Mouse (Mus musculus) CH12.LX (cell line): ENCODE measurements at regions not wholly inside any gene's neighbourhood (a gene's known extent, or its start where the extent isn't known, plus 50 kb on each side); places are given as distances from the start of the nearest gene placed in this dataset.

Experiments
- DNase-seq: peaks from one replicate; pipeline ENCODE4 v3.0.0-alpha.2; 2013; ENCODE audit errors: extremely low read depth
- H3K27ac ChIP-seq: 2 replicates; pipeline ENCODE4 v1.5.1; 2012; ENCODE audit warnings: low read depth, mild to moderate bottlenecking, control low read depth, moderate library complexity; ENCODE audit not compliant: insufficient read depth
- H3K27me3 ChIP-seq: replicated peaks from 2 replicates; pipeline ENCODE3; 2012; ENCODE audit warnings: inconsistent platforms
- H3K36me3 ChIP-seq, 2 experiments: replicated peaks in 1 of 2; 2 replicates each; pipeline versions ENCODE3 to v1.6.1; 2012; ENCODE audit warnings: inconsistent platforms in 1 of 2, low read length in 1 of 2, mild to moderate bottlenecking in 1 of 2, mixed read lengths in 1 of 2, moderate library complexity in 1 of 2; ENCODE audit not compliant: control insufficient read depth in 1 of 2, insufficient read depth in 1 of 2
- H3K4me1 ChIP-seq, 2 experiments: 2 replicates each; pipeline ENCODE4 v1.6.1; 2012; ENCODE audit warnings: inconsistent platforms in 1 of 2, moderate library complexity in 1 of 2; ENCODE audit not compliant: insufficient read depth in 2 of 2, control insufficient read depth in 1 of 2
- H3K4me2 ChIP-seq: 2 replicates; pipeline ENCODE4 v1.6.1; 2012; ENCODE audit warnings: low read depth, mild to moderate bottlenecking, control low read depth; ENCODE audit not compliant: poor library complexity, insufficient read depth, severe bottlenecking
- H3K4me3 ChIP-seq, 3 experiments: fragments of 150-350 bp in 1 of 3; sonication (generic) in 1 of 3; replicated peaks in 1 of 3; 2 replicates each; pipeline versions ENCODE3 to v1.5.1; 2011 to 2012; ENCODE audit warnings: low read depth in 2 of 3, low read length in 2 of 3, mild to moderate bottlenecking in 2 of 3, moderate library complexity in 2 of 3, control low read depth in 1 of 3, improper control_type of control experiment in 1 of 3, inconsistent platforms in 1 of 3, mixed read lengths in 1 of 3; ENCODE audit not compliant: poor library complexity in 1 of 3
- H3K79me2 ChIP-seq: replicated peaks from 2 replicates; pipeline ENCODE4 v1.6.1; 2012; ENCODE audit warnings: mild to moderate bottlenecking, moderate library complexity; ENCODE audit not compliant: control insufficient read depth, poor library complexity, insufficient read depth, severe bottlenecking; ENCODE audit errors: extremely low read depth
- H3K9ac ChIP-seq: 2 replicates; pipeline ENCODE4 v1.6.1; 2012; ENCODE audit warnings: low read depth, mild to moderate bottlenecking, control low read depth, moderate library complexity; ENCODE audit not compliant: insufficient read depth
- H3K9me3 ChIP-seq: replicated peaks from 2 replicates; pipeline ENCODE3; 2012; ENCODE audit warnings: low read length, inconsistent platforms, mixed read lengths
- BHLHE40 ChIP-seq: IDR thresholded peaks from 2 replicates; pipeline ENCODE4 v1.6.1; 2011; ENCODE audit warnings: mild to moderate bottlenecking, low read depth, low read length, improper control_type of control experiment
- CHD1 ChIP-seq: IDR thresholded peaks from 2 replicates; pipeline ENCODE4 v1.6.1; 2012; ENCODE audit warnings: low read depth, low read length, improper control_type of control experiment, inconsistent platforms
- CHD2 ChIP-seq: IDR thresholded peaks from 2 replicates; pipeline ENCODE4 v1.6.1; 2011; ENCODE audit warnings: low read length, improper control_type of control experiment
- CTCF ChIP-seq, 2 experiments: IDR thresholded peaks in 1 of 2; conservative IDR thresholded peaks in 1 of 2; 2 replicates each; pipeline ENCODE4 v1.5.1; 2011 to 2012; ENCODE audit warnings: low read depth in 2 of 2, low read length in 2 of 2, improper control_type of control experiment in 1 of 2, inconsistent platforms in 1 of 2, mild to moderate bottlenecking in 1 of 2, moderate library complexity in 1 of 2
- ETS1 ChIP-seq: conservative IDR thresholded peaks from 2 replicates; pipeline ENCODE4 v1.6.1; 2012; ENCODE audit warnings: low read depth, mild to moderate bottlenecking, inconsistent platforms, low read length, improper control_type of control experiment, moderate library complexity
- HCFC1 ChIP-seq: IDR thresholded peaks from 2 replicates; pipeline ENCODE4 v1.6.1; 2012; ENCODE audit warnings: low read depth, mild to moderate bottlenecking, inconsistent platforms, low read length, improper control_type of control experiment
- IRF4 ChIP-seq: IDR thresholded peaks from 2 replicates; pipeline ENCODE4 v1.6.1; 2014; ENCODE audit warnings: low read depth, mild to moderate bottlenecking, inconsistent platforms, low read length, improper control_type of control experiment
- JUN ChIP-seq: IDR thresholded peaks from 2 replicates; pipeline ENCODE4 v1.6.1; 2011; ENCODE audit warnings: low read depth, mild to moderate bottlenecking, low read length, improper control_type of control experiment, moderate library complexity; ENCODE audit not compliant: insufficient read depth
- JUND ChIP-seq: conservative IDR thresholded peaks from 2 replicates; pipeline ENCODE4 v1.6.1; 2011; ENCODE audit warnings: low read depth, low read length, improper control_type of control experiment
- MAFK ChIP-seq: IDR thresholded peaks from 2 replicates; pipeline ENCODE4 v1.6.1; 2011; ENCODE audit warnings: low read length, improper control_type of control experiment; ENCODE audit not compliant: insufficient replicate concordance
- MAX ChIP-seq: IDR thresholded peaks from 2 replicates; pipeline ENCODE4 v1.6.1; 2011; ENCODE audit warnings: low read length, improper control_type of control experiment
- MAZ ChIP-seq: IDR thresholded peaks from 2 replicates; pipeline ENCODE4 v1.6.1; 2012; ENCODE audit warnings: low read depth, mild to moderate bottlenecking, inconsistent platforms, low read length, improper control_type of control experiment, moderate library complexity
- MEF2A ChIP-seq: IDR thresholded peaks from 2 replicates; pipeline ENCODE4 v1.6.1; 2014; ENCODE audit warnings: low read depth, mild to moderate bottlenecking, inconsistent platforms, low read length, improper control_type of control experiment, borderline replicate concordance
- MXI1 ChIP-seq: IDR thresholded peaks from 2 replicates; pipeline ENCODE4 v1.6.1; 2011; ENCODE audit warnings: mild to moderate bottlenecking, low read depth, low read length, improper control_type of control experiment
- MYC ChIP-seq: IDR thresholded peaks from 2 replicates; pipeline ENCODE4 v1.6.1; 2011; ENCODE audit warnings: low read depth, mild to moderate bottlenecking, improper control_type of control experiment, low read length
- NELFE ChIP-seq: IDR thresholded peaks from 2 replicates; pipeline ENCODE4 v1.6.1; 2011; ENCODE audit warnings: low read depth, low read length, improper control_type of control experiment
- NRF1 ChIP-seq: IDR thresholded peaks from 2 replicates; pipeline ENCODE4 v1.6.1; 2014; ENCODE audit warnings: low read depth, mild to moderate bottlenecking, inconsistent platforms, low read length, improper control_type of control experiment, moderate library complexity
- PAX5 ChIP-seq: IDR thresholded peaks from 2 replicates; pipeline ENCODE4 v1.6.1; 2012; ENCODE audit warnings: low read length, inconsistent platforms, mixed read lengths
- POLR2A ChIP-seq: IDR thresholded peaks from 2 replicates; pipeline ENCODE4 v1.6.1; 2011; ENCODE audit warnings: low read depth, mild to moderate bottlenecking, improper control_type of control experiment, low read length
- POLR2AphosphoS2 ChIP-seq: IDR thresholded peaks from 2 replicates; pipeline ENCODE4 v1.6.1; 2011; ENCODE audit warnings: low read depth, low read length, improper control_type of control experiment
- SIN3A ChIP-seq: IDR thresholded peaks from 2 replicates; pipeline ENCODE4 v1.6.1; 2012; ENCODE audit warnings: low read length, improper control_type of control experiment, inconsistent platforms
- SMC3 ChIP-seq: IDR thresholded peaks from 2 replicates; pipeline ENCODE4 v1.6.1; 2011; ENCODE audit warnings: low read depth, low read length, improper control_type of control experiment
- TCF12 ChIP-seq: IDR thresholded peaks from 2 replicates; pipeline ENCODE4 v1.6.1; 2014; ENCODE audit warnings: low read depth, mild to moderate bottlenecking, inconsistent platforms, low read length, improper control_type of control experiment
- USF1 ChIP-seq: IDR thresholded peaks from 2 replicates; pipeline ENCODE4 v1.6.1; 2014; ENCODE audit warnings: low read depth, mild to moderate bottlenecking, inconsistent platforms, low read length, improper control_type of control experiment
- USF2 ChIP-seq: conservative IDR thresholded peaks from 2 replicates; pipeline ENCODE4 v1.6.1; 2011; ENCODE audit warnings: low read depth, low read length, improper control_type of control experiment
- ZKSCAN1 ChIP-seq: IDR thresholded peaks from 2 replicates; pipeline ENCODE4 v1.6.1; 2012; ENCODE audit warnings: low read depth, inconsistent platforms, low read length, improper control_type of control experiment, borderline replicate concordance
- ZMIZ1 ChIP-seq: IDR thresholded peaks from 2 replicates; pipeline ENCODE4 v1.6.1; 2012; ENCODE audit warnings: low read depth, mild to moderate bottlenecking, inconsistent platforms, low read length, improper control_type of control experiment
- ZNF384 ChIP-seq: IDR thresholded peaks from 2 replicates; pipeline ENCODE4 v1.6.1; 2012; ENCODE audit warnings: low read depth, low read length, improper control_type of control experiment, inconsistent platforms
- dilution Hi-C: fragments of 300-500 bp; cut with MboI; formaldehyde crosslinking; loops from 2 replicates; pipeline ENCODE4 v1.14.3; 2020; ENCODE audit warnings: low sequenced_read_pairs; ENCODE audit not compliant: extremely low pct_unique_long_range_greater_than_20kb, extremely low pct_ligation_motif_present
- in situ Hi-C: fragments of 300-500 bp; cut with MboI; formaldehyde crosslinking; loops from 3 replicates; pipeline ENCODE4 v1.14.3; 2019; ENCODE audit warnings: low sequenced_read_pairs, low pct_ligation_motif_present, low pct_unique_long_range_greater_than_20kb, mixed read lengths

DNA sequence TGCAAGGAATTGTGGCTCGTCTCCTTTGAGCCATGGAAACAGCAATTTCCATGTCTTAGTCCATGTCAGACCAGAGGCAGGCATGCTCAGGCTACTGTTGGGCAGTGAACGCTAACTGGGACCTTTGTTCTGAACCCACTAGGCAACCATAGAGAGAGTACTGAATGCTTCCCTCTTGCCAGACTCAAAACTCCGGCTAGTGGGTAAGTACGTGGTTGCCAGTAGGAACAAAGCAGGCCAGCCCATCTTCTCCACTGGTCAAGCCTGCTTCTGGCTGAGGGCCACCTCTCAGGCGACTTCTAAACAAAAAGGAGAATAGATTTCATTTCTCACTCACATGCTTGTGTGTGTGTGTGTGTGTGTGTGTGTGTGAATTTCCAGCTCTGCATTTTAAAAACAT lies 163.8 kb upstream of the Maf start:
- H3K27ac ChIP-seq: no peak overlapping the region
- H3K27me3 ChIP-seq: no peaks in the 10 kb centered on the region
- no peak overlapping the region for H3K9ac ChIP-seq
- no peaks in the 10 kb centered on the region for H3K36me3 ChIP-seq
- H3K79me2 ChIP-seq: no peaks in the 10 kb centered on the region
- no peak for DNase-seq
- dilution Hi-C loops: no loop called here
- no peak overlapping the region for H3K4me3 ChIP-seq
- TF ChIP-seq MAZ: no peak
- TF ChIP-seq USF1: no peak
- no peak for TF ChIP-seq CHD2
- TF ChIP-seq ZKSCAN1: no peak
- no peak for TF ChIP-seq POLR2A
- no peak for TF ChIP-seq TCF12
- TF ChIP-seq USF2: no peak
- no peak for TF ChIP-seq MAX
- TF ChIP-seq BHLHE40: no peak
- no peak for TF ChIP-seq PAX5
- TF ChIP-seq IRF4: no peak
- no peak for TF ChIP-seq MAFK
- no peak for TF ChIP-seq CHD1
- TF ChIP-seq MXI1: no peak
- no peak for TF ChIP-seq ZNF384
- no peak for TF ChIP-seq NRF1
- TF ChIP-seq CTCF (conservative IDR thresholded peaks at IDR 0.05 in 1 of 2, IDR thresholded peaks at IDR 0.05 in 1 of 2; ENCODE audit: low read depth in 2 of 2, low read length in 2 of 2): no peak
- TF ChIP-seq ETS1: no peak
- no peak for TF ChIP-seq JUN
- no peak for TF ChIP-seq POLR2AphosphoS2
- in situ Hi-C loops: no loop called here
- H3K4me2 ChIP-seq: no peak overlapping the region
- H3K9me3 ChIP-seq: peaks cover 35% of the 10 kb centered on the region
- no peaks in the 10 kb centered on the region for H3K4me1 ChIP-seq

DNA sequence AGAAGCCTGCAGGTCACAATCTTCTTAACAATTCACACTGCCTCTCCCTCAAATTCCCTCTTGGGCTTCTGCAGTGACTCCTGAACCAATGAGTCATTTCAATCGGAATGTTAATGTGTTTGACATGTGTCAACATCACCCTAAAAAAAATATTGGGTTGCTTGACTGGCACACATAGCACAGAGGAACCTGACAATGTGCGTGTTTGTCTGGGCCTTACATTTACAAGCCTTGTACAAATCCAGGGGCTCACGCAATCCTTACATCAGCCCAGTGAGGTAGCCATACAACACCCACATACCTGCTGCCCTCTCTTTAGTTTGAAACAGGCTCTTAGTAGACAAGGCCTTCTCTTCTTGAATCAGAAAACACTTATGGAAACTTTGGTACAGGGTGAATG lies 153.8 kb upstream of the Maf start:
- in situ Hi-C loops: no loop called here
- H3K9me3 ChIP-seq: peaks cover 26% of the 10 kb centered on the region
- H3K27me3 ChIP-seq: peaks cover 15% of the 10 kb centered on the region
- H3K4me3 ChIP-seq: no peak overlapping the region
- TF ChIP-seq BHLHE40 (no peak), SIN3A (no peak), PAX5 (no peak), JUND (no peak), IRF4 (no peak), USF2 (no peak), MYC (no peak), MEF2A (no peak), MAZ (no peak), SMC3 (no peak), JUN (no peak), MAFK (no peak), HCFC1 (no peak), ZMIZ1 (no peak), POLR2AphosphoS2 (no peak), CHD1 (no peak), NELFE (no peak), NRF1 (no peak)
- H3K9ac ChIP-seq: no peak overlapping the region
- H3K79me2 ChIP-seq: no peaks in the 10 kb centered on the region
- no peak for DNase-seq
- H3K4me1 ChIP-seq: no peaks in the 10 kb centered on the region
- H3K4me2 ChIP-seq: no peak overlapping the region
- no peaks in the 10 kb centered on the region for H3K36me3 ChIP-seq
- H3K27ac ChIP-seq: no peak overlapping the region
- dilution Hi-C loops: no loop called here
